Mouse (Mus musculus) gastrocnemius, postnatal 10 days (tissue): ENCODE results near the gene Apol9a. TPM values are rescaled to one million over a fixed set of nuclear protein-coding genes. Genes with fewer than 3 reads are reported as not detected.

Experiments used
- total RNA-seq, 2 experiments: library from RNA; stranded (reverse); gene quantifications; 2 replicates each; pipeline ENCODE4 v1.2.3; 2021

Apol9a gene
- total RNA-seq, 2 experiments from 2014 or later = not detected

Other genes starting within 250 kb of the Apol9a start
- 100 to 1,000 TPM; 219 to 240 TPM for gene Rbfox2, start 104.1 kb downstream of the Apol9a start, total RNA-seq
- gene Apol7a, start 12.0 kb downstream of the Apol9a start, total RNA-seq = under 1 TPM; 0.14 to 0.29 TPM
- gene Apol7b, start 36.4 kb upstream of the Apol9a start, total RNA-seq = 1 to 10 TPM in 1 of 2 experiments, under 1 TPM in 1; 0.52 to 1.7 TPM
- not detected for gene Apol10a, start 65.9 kb upstream of the Apol9a start, total RNA-seq
- not detected for gene Apol11a, start 97.1 kb upstream of the Apol9a start, total RNA-seq
- gene Apol7c, start 122.2 kb upstream of the Apol9a start, total RNA-seq = under 1 TPM in 1 of 2 experiments, not detected in 1; 0.12 TPM
- gene 1700025B11Rik, start 150.8 kb upstream of the Apol9a start, total RNA-seq = not detected
- gene Apol10b, start 185.0 kb upstream of the Apol9a start, total RNA-seq = under 1 TPM in 1 of 2 experiments, not detected in 1; 0.32 TPM
- not detected for gene Gm36245, start 188.1 kb upstream of the Apol9a start, total RNA-seq
- gene Apol11b, start 232.2 kb upstream of the Apol9a start, total RNA-seq = under 1 TPM in 1 of 2 experiments, not detected in 1; 0.18 TPM